Mouse (Mus musculus) kidney, adult 2 months (tissue): ENCODE measurements around the gene Grid2ip.

ENCODE experiments used
- CTCF ChIP-seq: fragments of 200-500 bp; conservative IDR thresholded peaks from 2 replicates; pipeline ENCODE4 v1.5.1; 2011; ENCODE audit warnings: low read depth, mild to moderate bottlenecking, control low read depth, low read length, moderate library complexity, mixed read lengths; ENCODE audit not compliant: insufficient read depth, insufficient read length
- POLR2A ChIP-seq: fragments of 200-500 bp; IDR thresholded peaks from one replicate; pipeline ENCODE4 v1.6.1; 2011; ENCODE audit warnings: low read depth, low read length, control low read depth

DNA sequence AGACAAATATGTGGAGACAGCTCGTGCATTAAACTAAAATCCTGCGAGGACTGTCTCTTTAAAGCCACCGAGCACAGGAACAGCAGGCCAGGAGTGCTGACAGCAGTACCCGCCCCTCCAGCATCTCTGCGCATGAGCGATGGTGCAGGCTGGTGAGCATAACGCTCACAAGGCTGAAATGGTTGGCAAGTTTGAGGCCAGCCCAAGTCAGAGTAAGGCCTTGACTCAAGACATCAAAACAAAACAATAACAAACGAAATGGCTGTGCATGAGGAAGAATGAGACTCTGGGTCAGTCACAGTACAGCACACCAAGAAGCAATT is 39.9 kb upstream of the Grid2ip start:
- no peak for TF ChIP-seq CTCF
- no peak for TF ChIP-seq POLR2A
